Mouse (Mus musculus) liver, embryonic 14 days (tissue): ENCODE measurements around the gene Aass. TPM values are rescaled to one million over a fixed set of nuclear protein-coding genes. Genes with fewer than 3 reads are reported as not detected.

Source experiments
- polyA plus RNA-seq: library from polyadenylated mRNA; depleted of rRNA; stranded (reverse); fragments of >200 nt; gene quantifications from 2 replicates; pipeline ENCODE4 v1.2.3, GENCODE M21; 2012; rRNA removed

Gene Aass
- 11.7 and 14.5 TPM in 2 replicates for polyA plus RNA-seq

GRCm38 (mm10) chr6:23132573-23133181 is at the start of gene Aass:
TSS of gene Aass (minus strand) at chr6:23132986.

Other genes starting within 250 kb of the Aass start
- gene Fezf1, start 115.4 kb upstream of the Aass start, polyA plus RNA-seq = not detected in 2 replicates